Mouse (Mus musculus): Measurements from ENCODE around the gene Lemd1.
"Not testable (repeated sequence)": the region's sequence is repeated elsewhere in the genome, so short reads cannot be mapped to it uniquely, and the experiment has no call there.

The Lemd1 gene

DNA sequence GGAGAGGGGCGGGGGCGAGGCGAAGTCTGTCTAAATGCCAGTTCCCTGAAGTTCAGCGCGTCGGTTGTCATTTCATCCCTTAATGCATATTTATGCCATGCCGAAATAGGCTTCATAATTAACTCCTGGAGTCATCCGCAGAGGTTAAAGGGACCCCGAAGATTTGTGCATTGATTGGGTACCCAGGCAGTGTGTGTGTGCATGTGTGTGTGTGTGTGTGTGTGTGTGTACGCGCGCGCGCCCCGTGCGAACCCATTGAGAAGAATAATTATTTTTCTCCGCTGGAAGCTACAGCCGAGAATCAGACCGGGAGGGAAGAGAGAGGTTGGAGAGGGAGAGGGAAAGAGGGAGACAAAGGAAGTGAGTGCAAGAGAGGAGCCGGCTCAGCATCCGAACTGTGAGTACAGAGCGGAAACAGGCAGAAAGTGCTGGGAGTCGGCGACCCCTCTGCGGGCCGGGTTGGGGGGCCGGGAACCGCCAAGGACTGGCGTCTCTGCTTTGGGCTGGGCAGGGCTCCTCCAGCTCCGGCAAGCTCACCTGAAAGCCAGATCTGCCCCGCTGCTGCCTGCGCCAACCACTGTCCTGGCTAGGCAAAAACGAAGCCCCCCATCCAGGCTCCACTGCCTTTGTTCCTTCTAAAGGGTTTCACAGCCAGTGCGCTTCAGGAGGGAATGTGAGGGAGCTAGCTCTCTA, at the start of gene Lemd1, which contains the start of gene AC124108.1:
Gene Lemd1 (plus strand): TSS at position 339 of the 693 bp plus-strand sequence.
Gene AC124108.1 (plus strand): TSS at position 365 of the 693 bp plus-strand sequence.
- no peak for DNase-seq (ENCODE audit: low read depth, low spot score)

DNA sequence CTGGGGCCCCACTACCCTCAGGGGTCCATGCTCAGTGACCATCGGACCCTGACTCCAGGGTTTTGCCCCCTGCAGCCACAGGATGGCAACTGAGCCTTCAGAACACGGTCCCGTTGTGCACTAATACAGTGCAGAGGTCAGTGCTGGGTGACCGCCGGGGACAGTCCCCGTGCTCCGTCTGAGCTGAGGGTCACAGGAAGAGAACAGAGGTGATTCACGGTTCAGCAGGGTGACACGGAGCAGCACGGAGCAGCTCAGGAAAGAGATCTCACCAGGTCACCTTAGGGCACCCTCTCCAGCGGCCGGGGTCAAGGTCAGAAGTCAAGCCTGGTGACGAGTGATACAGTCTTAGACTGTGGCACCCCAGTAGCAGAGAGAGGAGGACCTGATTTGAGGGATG, 49.5 kb upstream of the Lemd1 start:
- no peak for DNase-seq (ENCODE audit: low read depth, low spot score)

DNA sequence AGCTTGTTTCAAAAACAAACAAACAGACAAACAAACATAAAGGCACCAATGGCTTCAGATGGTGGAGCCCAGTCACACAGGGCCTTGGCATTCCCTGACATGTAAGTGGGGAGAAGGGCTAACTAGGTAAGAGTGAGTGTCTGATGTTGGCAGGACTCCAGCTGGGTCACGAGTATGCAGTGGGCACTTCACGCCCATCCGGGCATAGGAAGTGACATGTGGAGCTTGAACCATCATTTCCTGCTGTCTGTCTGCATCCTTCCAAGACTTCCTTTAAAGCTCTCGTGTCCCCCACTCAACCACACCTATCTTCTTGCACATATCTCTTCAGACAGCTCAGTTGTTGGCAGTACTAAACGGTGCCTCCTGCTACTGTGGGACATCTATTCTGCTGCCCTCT, 48.2 kb upstream of the Lemd1 start:
- no peak for DNase-seq (ENCODE audit: low read depth, low spot score)

DNA sequence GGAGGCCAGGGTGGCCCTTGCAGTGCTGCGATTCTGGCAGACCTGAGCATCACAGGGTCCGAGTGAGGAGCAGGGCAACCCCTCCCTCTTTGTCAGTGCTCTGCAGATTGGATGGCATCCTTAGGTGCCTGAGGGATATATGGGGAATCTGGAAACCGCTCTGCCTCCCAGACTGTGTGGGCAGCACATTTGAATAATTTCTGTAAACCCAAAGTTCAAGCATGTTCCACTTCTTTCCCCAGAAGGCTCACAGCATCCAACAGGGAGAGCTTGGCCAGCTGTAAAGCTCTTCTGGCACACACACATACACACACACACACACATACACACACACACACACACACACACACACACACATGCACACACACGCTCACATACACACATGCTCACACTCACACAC, 47.5 kb upstream of the Lemd1 start:
- no peak for DNase-seq (ENCODE audit: low read depth, low spot score)

DNA sequence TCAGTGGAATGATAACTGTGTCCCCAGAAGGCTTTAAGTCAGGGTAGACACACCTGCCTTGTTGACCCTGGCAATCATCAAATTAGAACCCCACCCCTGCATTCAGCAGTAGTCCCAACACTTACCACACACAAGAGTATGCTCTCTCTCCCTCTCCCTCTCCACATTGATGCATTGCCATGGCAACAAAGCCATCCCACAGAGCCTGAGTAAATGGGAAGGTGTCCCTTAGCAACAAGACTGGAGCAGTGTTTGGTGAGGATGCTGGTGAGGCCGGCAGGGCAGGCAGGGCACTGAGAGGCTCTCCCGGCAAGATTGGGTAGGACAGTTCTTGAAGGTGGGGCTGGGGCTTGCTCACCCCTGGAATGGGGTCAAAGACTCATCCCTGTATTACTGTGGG, 47.0 kb upstream of the Lemd1 start:
- DNase-seq (ENCODE audit: low read depth, low spot score), result no peak

DNA sequence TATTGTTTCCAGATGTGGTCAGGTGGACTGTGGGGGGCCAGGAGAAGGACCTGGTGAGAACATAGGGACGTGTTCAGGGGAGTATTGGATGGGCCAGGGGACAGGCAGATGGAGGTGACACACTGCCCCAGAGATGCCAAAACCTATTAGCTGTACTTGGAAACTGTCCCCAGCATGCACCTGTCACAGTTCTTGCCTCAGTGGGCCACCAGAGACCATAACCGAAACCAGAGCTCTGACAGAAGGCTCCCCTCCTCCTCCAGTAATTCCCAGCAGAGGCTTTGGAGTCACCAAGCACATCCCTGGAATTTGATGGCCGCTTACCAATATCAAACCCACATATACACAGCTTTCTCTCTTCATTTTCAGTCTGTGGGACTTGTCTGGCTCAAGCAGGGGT, 46.4 kb upstream of the Lemd1 start:
- no peak for DNase-seq (ENCODE audit: low read depth, low spot score)

DNA sequence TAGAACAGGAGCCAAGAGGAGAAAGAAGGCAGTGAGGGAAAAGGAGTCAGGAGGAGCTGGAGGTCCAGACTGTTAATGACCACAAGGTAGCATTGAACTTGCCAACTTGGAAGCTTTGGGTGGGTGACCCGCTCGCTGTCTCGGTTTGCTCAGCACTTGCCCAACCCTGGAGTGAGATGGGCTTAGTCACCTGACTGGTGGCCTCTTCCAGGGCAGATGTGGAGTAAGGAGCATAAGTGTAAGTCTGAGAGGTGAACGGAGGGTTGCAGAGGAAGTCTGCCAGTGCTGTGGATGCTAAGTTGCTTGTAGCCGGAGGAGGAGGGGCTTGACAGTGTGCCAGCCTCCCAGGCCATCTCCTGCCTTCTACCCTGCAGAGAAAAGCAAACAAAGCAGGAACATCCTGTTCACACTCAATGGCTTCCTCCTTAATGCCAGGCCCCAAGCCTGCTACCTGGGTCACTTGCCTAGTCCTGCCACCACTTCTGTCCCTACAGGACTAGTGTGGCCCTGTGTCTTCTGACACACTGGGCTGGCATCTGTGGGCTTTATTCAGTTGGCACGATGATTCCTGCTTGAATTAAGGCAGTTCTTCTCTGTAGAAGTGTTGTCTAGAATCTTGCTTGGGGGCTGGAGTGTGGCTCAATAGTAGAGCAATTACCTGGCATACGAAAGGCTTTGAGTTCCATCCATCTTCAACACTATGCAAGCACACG, 45.1 kb upstream of the Lemd1 start:
- DNase-seq (ENCODE audit: low read depth, low spot score), result no peak

DNA sequence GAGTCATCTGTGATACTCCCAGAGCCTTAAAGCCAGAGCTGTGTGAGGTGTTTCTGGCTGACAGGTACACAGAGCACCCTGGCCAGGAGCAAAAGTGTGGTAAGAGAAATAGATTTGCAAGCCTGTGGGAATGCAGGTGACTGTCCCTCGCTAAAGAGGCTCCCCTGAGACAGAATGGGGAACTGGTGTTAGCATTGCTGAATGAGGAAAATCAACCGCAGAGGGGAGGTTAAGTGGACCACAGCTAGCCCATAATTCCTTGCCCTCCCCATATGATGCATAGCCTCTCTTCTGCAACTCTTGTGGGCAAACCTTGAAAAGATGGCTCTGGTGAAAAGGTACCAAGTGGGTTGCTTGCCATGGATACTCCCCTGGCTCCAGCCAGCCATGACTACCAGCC, 41.8 kb upstream of the Lemd1 start:
- no peak for DNase-seq (ENCODE audit: low read depth, low spot score)

DNA sequence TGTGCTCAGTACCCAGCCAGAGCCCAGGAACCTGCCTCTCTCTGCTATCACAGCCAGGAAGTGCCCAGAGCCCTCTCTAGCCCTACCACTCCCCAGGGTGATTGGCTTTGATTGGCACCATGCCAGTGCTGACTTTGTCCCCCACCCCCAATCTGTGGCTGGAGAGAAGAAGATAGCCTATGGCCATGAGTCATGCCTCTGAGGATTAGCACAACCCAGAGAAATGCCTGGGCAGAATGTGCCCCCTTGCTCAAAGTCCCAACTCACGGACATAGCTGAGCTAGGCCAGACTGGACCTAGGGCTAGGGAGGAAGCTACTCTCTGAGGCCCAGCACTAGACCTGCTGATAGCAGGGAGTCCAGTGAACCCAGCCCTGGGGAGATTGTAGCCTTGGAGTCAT, 41.1 kb upstream of the Lemd1 start:
- no peak for DNase-seq (ENCODE audit: low read depth, low spot score)

DNA sequence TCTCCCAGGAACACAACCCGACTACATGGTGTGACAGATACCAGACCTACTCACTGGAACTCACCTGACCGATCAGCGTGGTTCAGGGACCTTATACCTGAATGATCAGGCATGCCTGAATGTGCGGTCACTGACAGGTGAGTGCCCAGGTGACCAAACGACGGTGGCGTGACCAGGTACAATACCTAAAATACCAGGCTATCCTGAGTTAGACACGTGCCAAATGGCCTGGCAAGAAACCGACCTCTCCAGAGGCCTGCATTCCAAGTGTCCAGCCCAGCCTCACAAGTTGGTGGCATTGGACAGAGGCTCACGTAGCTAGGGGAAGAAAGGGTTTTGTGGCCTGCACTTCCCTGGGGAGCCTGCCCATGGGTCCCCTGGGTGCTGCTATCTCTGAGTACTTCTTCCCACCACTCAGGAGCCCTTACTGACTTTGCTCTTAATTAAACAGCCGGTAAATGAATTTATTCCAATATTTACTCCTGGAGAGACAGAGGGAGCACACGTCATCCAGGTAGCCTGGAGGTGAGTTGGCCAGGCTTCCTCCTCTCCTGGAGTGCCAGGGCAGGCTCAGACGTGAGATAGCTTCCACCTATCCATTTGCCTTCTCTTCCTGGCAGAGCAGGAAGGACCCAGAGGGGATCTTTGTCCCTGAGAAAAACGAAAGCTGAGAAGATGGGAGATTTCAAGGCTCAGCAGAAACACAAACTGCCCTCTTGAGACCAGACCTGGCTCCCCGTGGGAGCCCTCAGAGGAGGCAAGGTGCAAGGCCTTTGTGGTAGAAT, 40.2 kb upstream of the Lemd1 start:
- no peak for DNase-seq (ENCODE audit: low read depth, low spot score)

DNA sequence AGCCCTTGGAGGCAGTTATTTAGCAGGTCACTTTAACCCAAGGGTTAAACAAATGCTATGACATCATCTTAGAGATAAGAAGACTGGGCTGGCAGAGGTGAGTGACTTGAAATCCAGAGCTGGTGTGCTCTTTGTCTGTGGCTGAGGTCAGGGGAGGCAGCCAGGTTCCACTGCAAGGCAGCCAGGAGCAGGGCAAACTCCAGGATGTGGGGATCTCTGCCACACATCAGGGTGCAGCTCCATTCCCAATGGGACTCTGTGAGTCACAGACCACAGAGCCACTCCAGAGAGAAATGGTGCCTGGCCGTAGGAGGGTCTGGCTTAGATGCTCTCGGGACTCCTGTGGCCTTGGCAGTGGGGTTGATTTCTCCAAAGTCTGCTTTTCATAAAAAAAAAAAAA, 39.3 kb upstream of the Lemd1 start:
- no peak for DNase-seq (ENCODE audit: low read depth, low spot score)

DNA sequence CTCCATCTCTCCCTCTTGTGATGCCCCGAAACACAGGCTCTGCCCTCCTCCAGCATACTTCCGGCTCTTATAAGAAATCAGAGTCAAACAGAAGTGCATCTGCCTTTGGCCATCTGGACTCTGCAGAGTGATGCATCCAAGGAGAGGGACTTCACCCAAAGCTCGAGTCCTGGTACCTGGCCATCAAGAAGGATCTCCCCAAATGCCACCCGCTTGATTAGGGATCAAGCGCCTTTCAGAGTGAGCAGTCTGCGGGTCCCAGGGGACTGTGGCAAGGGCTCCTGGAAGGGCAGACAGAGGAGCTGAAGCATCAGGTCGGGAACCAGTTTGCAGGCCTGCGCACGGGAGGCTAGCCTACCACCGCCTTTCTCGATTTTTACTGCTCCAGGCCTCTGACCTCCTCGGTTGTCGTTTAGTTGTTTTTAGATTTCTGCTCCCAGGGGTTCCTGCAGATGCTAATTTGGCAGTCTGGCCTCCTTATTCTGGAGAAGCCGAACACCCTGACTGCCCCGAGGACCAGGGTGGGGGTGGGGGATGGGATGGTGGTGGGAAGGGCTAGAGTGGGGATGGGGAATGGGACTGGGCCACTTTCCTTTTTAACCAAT, 38.0 kb upstream of the Lemd1 start:
- DNase-seq (ENCODE audit: low read depth, low spot score), result no peak

DNA sequence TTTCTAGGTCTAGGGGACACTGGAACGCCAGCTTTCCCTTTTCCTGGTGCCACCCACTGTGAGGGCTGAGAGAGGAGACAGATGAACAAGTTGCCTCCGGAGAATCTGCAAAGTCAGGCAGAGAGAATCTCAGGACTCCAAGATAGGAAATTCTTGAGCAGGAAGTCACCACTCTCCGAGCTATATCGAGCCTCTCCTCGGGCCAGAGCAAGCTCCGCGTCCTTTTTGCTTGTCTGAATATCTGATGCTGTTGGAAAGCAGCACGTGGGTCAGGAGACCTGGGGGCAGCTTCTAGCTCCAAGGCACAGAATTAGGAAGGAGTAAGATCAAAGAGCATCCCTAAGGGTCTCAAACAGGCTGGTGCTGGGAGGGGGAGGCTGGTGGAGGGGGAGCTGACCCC, 37.5 kb upstream of the Lemd1 start:
- DNase-seq (ENCODE audit: low read depth, low spot score), result no peak

DNA sequence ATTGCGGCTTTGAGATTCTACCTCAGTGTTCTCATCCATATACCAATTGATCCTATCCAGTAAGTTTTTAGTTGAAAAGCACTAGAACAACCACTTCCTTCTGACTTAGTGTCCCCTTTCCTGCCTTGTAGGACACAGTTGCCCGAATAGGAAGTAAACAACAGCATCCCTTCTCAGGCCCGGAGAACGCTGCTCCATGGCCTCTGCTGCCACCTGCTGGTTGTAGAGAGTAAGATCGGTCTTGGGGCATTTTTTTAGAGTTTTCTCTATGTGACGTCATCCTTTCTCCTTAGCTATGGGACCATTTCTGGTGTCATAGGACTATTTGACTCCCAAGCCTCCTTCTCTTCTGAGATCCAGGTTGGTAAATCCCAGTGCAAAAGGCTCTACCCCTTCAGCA, 35.5 kb upstream of the Lemd1 start:
- DNase-seq (ENCODE audit: low read depth, low spot score), result peak; percentile 79

DNA sequence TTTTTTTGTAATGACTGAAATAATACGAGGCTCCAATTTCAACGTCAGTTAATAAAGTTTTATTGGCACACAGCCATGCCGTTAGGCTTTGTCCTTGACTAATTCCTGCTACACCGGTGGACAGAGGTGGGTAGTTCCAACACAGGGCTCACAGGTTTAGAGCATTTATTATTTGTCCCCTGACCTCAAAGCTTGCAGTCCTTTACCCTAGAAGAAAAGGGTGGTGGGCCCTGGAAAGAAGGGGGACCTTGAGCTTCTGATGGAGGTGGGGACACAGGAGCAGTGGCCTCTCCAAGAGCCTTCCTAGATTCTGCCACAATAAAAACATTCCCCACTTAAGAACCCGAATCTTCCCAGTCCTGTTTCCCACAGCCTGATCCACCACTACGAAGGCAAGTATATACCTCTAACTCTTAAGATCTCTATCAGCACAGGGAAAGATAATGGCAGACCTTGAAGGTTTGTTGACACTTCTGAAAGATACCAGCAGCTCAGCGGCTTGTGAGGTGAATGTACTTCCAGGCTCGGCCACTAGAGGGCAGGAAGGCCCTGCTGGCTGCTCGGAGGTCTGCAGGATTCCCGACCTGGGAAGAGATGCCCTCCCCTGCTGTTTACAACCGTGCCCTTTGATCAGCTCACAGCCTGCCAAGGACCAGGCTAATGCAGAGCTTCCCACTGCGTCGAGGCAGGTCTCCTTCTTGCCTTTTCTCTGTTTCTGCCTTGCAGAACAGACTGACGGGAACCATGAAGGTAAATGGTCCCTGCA, 34.0 kb upstream of the Lemd1 start:
- peak; percentile 73 for DNase-seq (ENCODE audit: low read depth, low spot score)

DNA sequence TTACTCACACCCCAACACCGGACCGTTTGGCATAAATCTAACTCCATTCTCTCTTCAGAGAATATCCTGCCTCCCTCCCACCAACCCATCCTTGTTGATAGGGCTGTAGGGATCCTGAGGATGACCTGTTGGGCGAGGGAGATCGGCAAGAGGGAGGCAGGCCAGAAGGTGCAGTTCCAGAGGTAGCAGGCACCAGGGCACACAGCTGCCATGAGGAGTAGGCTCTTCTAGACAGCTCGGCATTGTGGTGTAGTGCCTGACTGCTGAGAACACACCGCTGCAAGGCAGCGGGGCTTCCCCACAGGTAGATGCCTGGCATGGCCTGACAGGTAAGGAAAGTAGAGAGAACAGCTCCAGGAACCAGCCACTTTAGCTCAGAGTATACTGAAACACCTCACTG, 33.4 kb upstream of the Lemd1 start:
- no peak for DNase-seq (ENCODE audit: low read depth, low spot score)

DNA sequence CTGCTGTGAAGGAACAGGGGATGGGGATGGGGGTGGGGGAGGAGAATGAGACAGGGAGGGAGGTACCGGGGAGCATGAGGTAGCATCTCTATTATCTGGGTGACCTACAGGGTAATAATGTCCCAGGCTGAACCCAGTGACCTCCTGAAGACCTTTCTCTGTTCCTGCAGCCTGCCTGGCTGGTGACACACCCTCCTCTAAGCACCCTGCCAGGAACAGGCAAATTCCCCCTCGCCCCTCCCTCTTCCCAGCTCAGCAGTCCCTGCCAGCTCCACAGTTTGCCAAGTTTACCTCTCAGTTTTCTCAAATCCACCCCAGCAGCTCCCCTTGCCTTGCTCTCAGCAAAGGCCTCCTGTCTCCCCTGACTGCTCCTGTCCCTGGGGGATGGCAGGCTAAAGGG, 32.5 kb upstream of the Lemd1 start:
- DNase-seq (ENCODE audit: low read depth, low spot score), result no peak

DNA sequence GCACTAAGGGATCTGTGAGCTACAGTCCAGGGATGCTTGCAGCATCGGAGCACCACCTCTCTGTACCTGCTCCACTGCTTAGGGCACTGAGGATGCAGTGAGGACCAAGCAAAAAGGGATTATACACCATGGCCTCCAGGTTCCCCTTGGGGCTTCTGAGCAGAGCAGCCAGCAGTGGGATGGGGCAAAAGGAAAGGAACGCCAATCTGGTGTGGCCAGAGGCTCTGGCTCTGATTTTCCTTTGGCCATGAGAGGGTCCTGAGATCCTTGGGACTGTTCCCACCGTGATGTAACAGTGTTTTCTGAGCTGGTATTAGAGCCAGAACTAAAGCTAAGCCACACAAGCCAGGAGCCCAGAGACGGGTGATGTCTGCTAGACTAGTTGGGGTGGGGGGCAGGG, 31.6 kb upstream of the Lemd1 start:
- DNase-seq (ENCODE audit: low read depth, low spot score), result no peak

DNA sequence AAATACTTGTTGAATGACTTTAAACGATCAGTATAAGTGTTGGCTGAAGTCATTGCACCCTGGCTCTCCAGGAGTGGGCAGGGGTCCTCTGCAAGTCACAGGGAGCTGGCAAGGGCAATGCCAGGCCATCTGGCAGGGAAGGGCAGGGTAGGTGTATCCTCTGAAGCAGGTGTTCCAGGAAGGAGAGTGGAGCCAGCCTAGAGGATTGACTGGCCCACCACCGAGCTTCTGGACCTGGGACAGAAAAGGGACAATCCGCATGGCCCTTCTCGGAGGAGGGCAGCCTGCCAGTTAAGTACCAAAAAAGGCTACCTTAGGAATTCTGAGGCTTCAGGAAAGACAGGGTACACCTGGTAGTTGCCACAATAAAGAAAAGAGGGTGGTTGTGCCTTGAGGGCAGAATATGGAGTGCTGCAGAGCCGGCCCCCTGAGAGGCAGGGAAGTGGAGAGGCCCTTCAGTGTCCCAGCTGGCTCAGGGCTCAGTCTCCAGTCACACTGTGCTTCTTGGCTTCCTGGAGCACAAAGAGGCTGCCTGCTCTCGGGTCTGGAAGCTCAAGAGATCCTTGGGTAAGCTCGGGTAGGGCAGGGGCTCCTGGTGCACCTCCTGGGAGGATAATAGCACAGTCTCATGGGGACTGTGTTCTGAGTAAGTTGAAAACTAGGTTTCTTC, 29.9 kb upstream of the Lemd1 start:
- DNase-seq (ENCODE audit: low read depth, low spot score), result no peak

DNA sequence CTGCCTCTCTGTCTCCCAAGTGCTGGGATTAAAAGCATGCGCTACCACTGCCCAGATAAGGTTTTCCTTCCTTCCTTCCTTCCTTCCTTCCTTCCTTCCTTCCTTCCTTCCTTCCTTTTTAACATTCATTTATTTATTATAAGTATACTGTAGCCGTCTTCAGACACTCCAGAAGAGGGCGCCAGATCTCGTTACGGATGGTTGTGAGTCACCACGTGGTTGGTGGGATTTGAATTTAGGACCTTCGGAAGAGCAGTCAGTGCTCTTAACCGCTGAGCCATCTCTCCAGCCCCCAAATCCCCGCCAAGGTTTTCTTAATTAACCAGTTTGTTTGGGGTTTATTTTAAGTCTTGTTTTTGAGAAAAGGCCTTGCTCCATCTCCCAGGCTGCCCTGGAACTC, 28.6 kb upstream of the Lemd1 start:
- not testable (repeated sequence) for DNase-seq (ENCODE audit: low read depth, low spot score)

Data from retina, postnatal 7 days (tissue).